13 mouse cellular contexts compared by ENCODE assay signal in the genomic region with DNA sequence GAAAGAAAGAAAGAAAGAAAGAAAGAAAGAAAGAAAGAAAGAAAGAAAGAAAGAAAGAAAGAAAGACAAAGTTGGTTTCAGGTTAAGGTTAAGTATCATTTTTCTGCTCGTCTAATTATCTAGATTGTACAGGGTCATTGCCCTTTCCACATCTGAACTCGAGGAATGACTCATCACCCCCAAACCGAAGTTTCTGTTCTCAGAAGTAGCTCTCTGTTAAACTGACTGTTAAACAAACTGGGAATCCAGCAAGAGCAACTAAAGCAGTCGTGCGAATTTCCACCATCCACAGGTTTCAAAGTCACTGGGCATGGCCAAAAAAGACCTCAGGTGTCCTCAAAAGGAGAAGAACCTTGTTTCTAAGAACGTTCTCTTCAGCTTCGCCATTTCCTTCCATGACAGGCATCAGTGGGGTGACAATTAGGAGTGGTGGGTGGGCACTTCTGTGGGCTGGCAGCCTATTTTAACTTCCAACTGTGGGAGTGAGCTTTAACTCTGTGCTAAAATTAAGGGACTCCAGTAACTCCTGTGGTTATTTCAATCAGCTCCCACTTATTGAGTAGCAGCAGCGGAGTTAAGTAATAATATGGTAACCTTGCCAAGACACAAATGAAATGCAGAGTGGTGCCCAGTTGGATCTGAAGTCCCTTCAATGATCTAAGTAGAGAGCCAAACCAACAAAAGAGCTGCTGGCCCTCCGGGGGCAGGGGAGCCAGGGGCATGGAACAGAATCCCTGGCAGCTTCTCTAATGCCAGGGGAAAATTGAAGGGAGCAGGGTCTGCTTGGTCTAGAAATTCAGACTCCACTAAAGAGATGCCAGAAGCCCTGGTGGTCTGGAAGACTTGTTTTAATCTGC.
A peak's percentile ranks its signal among the peaks of the same experiment; 100 is the strongest.
DNase-seq lines count a peak whose midpoint lies in the region; ATAC-seq and TF ChIP-seq lines count a peak whose summit lies in the region.
"Had no signal": no experiment of that assay in that cellular context is flagged by ENCODE, and none has a peak within 500 bp of the region (broad histone marks: within the 10 kb centered on the region; RNA-seq: fewer than 3 reads in every experiment).

No protein-coding gene starts in this region.

- TF ChIP-seq EP300 in MEL (IDR thresholded peaks at IDR 0.05; ENCODE audit: low read depth in 1 of 2, low read length in 2 of 2) = peak; percentile 87 to 91

- H3K36me3 ChIP-seq in forebrain, embryonic 16.5 days (ENCODE audit: control insufficient read depth, insufficient read depth) = no peaks in the 10 kb centered on the region
- no peaks in the 10 kb centered on the region for H3K36me3 ChIP-seq in forebrain, embryonic 13.5 days (ENCODE audit: poor library complexity, severe bottlenecking)
- H3K36me3 ChIP-seq in MEL (ENCODE audit: control insufficient read depth in 1 of 2, insufficient read depth in 2 of 2, low read length in 2 of 2) = peaks cover 0 to 67% of the 10 kb centered on the region in 2 experiments; a peak in 2 of 4 replicates
- H3K36me3 ChIP-seq in kidney, embryonic 15.5 days = no peaks in the 10 kb centered on the region
- H3K36me3 ChIP-seq: heart, embryonic 12.5 days; hindbrain, embryonic 15.5 days; lung, embryonic 15.5 days; midbrain, embryonic 12.5 days; neural tube, embryonic 13.5 days had no signal

- H3K4me2 ChIP-seq in forebrain, embryonic 16.5 days (ENCODE audit: low read length) = no peak overlapping the region
- no peak overlapping the region for H3K4me2 ChIP-seq in forebrain, embryonic 13.5 days
- no peak overlapping the region for H3K4me2 ChIP-seq in kidney, embryonic 15.5 days
- H3K4me2 ChIP-seq: heart, embryonic 12.5 days; hindbrain, embryonic 15.5 days; lung, embryonic 15.5 days; midbrain, embryonic 12.5 days; neural tube, embryonic 13.5 days had no signal

- TF ChIP-seq CTCF in MEL (IDR thresholded peaks at IDR 0.05 in 2 of 3, conservative IDR thresholded peaks at IDR 0.05 in 1 of 3; ENCODE audit: control insufficient read depth in 1 of 3, insufficient read depth in 1 of 3, low read depth in 2 of 3, low read length in 3 of 3, poor library complexity in 1 of 3, severe bottlenecking in 1 of 3) = no peak

- DNase-seq in 416B (ENCODE audit: low read depth) = peak; percentile 76
- peak; percentile 87 for DNase-seq in MEL (ENCODE audit: low read depth, low spot score)
- DNase-seq in left cerebral cortex, adult 11 months (ENCODE audit: low spot score) = peak; percentile 47
- DNase-seq in heart, postnatal 4 days = no peak
- DNase-seq: cerebellum, adult 11-12 months had no signal

- H3K9me3 ChIP-seq in forebrain, embryonic 16.5 days (ENCODE audit: control insufficient read depth, low read length) = no peaks in the 10 kb centered on the region
- no peaks in the 10 kb centered on the region for H3K9me3 ChIP-seq in forebrain, embryonic 13.5 days (replicated peaks)
- no peaks in the 10 kb centered on the region for H3K9me3 ChIP-seq in MEL (replicated peaks; ENCODE audit: insufficient read depth, low read length)
- H3K9me3 ChIP-seq in kidney, embryonic 15.5 days (replicated peaks) = no peaks in the 10 kb centered on the region
- H3K9me3 ChIP-seq: heart, embryonic 12.5 days; hindbrain, embryonic 15.5 days; lung, embryonic 15.5 days; midbrain, embryonic 12.5 days; neural tube, embryonic 13.5 days had no signal

- H3K27me3 ChIP-seq in forebrain, embryonic 16.5 days (replicated peaks; ENCODE audit: control insufficient read depth, insufficient read depth, low read length) = no peaks in the 10 kb centered on the region
- no peaks in the 10 kb centered on the region for H3K27me3 ChIP-seq in forebrain, embryonic 13.5 days
- H3K27me3 ChIP-seq in MEL (ENCODE audit: control insufficient read depth in 1 of 2, insufficient read depth in 2 of 2, low read length in 2 of 2) = no peaks in the 10 kb centered on the region
- no peaks in the 10 kb centered on the region for H3K27me3 ChIP-seq in kidney, embryonic 15.5 days
- H3K27me3 ChIP-seq: heart, embryonic 12.5 days; hindbrain, embryonic 15.5 days; lung, embryonic 15.5 days; midbrain, embryonic 12.5 days; neural tube, embryonic 13.5 days had no signal

- WGBS in forebrain, embryonic 16.5 days = 70% methylated on average over 9 of the region's 9 CpGs
- 83% methylated on average over 9 of the region's 9 CpGs for WGBS in forebrain, embryonic 13.5 days
- WGBS in kidney, embryonic 15.5 days = 71% methylated on average over 9 of the region's 9 CpGs

- peak; percentile 80 for ATAC-seq in forebrain, embryonic 16.5 days
- ATAC-seq in forebrain, embryonic 13.5 days = no peak
- no peak for ATAC-seq in kidney, embryonic 15.5 days (replicated peaks; ENCODE audit: low FRiP score)

- no peaks in the 10 kb centered on the region for H3K79me2 ChIP-seq in MEL (ENCODE audit: control insufficient read depth, insufficient read depth, low read length, poor library complexity)

- H3K4me1 ChIP-seq in forebrain, embryonic 16.5 days (replicated peaks; ENCODE audit: control insufficient read depth, insufficient read depth, low read length) = 0 out of 2 replicates have a peak, but pooled peaks cover 2% of the 10 kb centered on the region
- 0 out of 2 replicates have a peak, but pooled peaks cover 4% of the 10 kb centered on the region for H3K4me1 ChIP-seq in forebrain, embryonic 13.5 days
- peaks cover 38 to 71% of the 10 kb centered on the region in 2 experiments for H3K4me1 ChIP-seq in MEL (ENCODE audit: control insufficient read depth in 1 of 2, insufficient read depth in 2 of 2, low read length in 2 of 2)
- H3K4me1 ChIP-seq in kidney, embryonic 15.5 days = no peaks in the 10 kb centered on the region
- H3K4me1 ChIP-seq: hindbrain, embryonic 15.5 days; midbrain, embryonic 12.5 days; neural tube, embryonic 13.5 days had no signal

- no peak overlapping the region for H3K4me3 ChIP-seq in forebrain, embryonic 16.5 days (replicated peaks; ENCODE audit: low read length)
- H3K4me3 ChIP-seq in forebrain, embryonic 13.5 days = no peak overlapping the region
- H3K4me3 ChIP-seq in MEL (ENCODE audit: control insufficient read depth in 1 of 2, insufficient read depth in 1 of 2, low read depth in 2 of 2, low read length in 2 of 2) = peak overlapping the region; percentile 32 to 39
- no peak overlapping the region for H3K4me3 ChIP-seq in kidney, embryonic 15.5 days (replicated peaks)
- H3K4me3 ChIP-seq: heart, embryonic 12.5 days; hindbrain, embryonic 15.5 days; lung, embryonic 15.5 days; midbrain, embryonic 12.5 days; neural tube, embryonic 13.5 days had no signal

- TF ChIP-seq RAD21 in MEL (IDR thresholded peaks at IDR 0.05; ENCODE audit: low read depth, low read length) = no peak

- H3K9ac ChIP-seq in forebrain, embryonic 16.5 days (replicated peaks; ENCODE audit: low read depth, low read length) = no peak overlapping the region
- no peak overlapping the region for H3K9ac ChIP-seq in forebrain, embryonic 13.5 days
- peak overlapping the region; percentile 55 for H3K9ac ChIP-seq in MEL (ENCODE audit: control insufficient read depth, low read depth, low read length, poor library complexity, severe bottlenecking)
- no peak overlapping the region for H3K9ac ChIP-seq in kidney, embryonic 15.5 days
- H3K9ac ChIP-seq: heart, embryonic 12.5 days; hindbrain, embryonic 15.5 days; lung, embryonic 15.5 days; midbrain, embryonic 12.5 days; neural tube, embryonic 13.5 days had no signal

- no peak overlapping the region for H3K27ac ChIP-seq in forebrain, embryonic 16.5 days (ENCODE audit: low read length)
- H3K27ac ChIP-seq in forebrain, embryonic 13.5 days = no peak overlapping the region
- peak overlapping the region; percentile 97 for H3K27ac ChIP-seq in MEL (ENCODE audit: control insufficient read depth, low read depth, low read length)
- H3K27ac ChIP-seq in kidney, embryonic 15.5 days = no peak overlapping the region
- H3K27ac ChIP-seq: hindbrain, embryonic 15.5 days; lung, embryonic 15.5 days; midbrain, embryonic 12.5 days; neural tube, embryonic 13.5 days had no signal

- no peak for TF ChIP-seq POLR2A in MEL (IDR thresholded peaks at IDR 0.05; ENCODE audit: control insufficient read depth in 1 of 2, insufficient read depth in 1 of 2, low read depth in 1 of 2, low read length in 2 of 2, poor library complexity in 1 of 2)

TF ChIP-seq in MEL, 35 proteins besides CTCF, POLR2A, EP300 and RAD21 (continues in another document):
- TF ChIP-seq MXI1 (IDR thresholded peaks at IDR 0.05; ENCODE audit: low read depth, low read length) = no peak
- TF ChIP-seq MYB (IDR thresholded peaks at IDR 0.05; ENCODE audit: low read depth, low read length) = peak; percentile 89
- TF ChIP-seq CHD1 (IDR thresholded peaks at IDR 0.05; ENCODE audit: low read depth, low read length) = no peak
- no peak for TF ChIP-seq CHD2 (IDR thresholded peaks at IDR 0.05; ENCODE audit: low read length)
- TF ChIP-seq POLR2AphosphoS5 (IDR thresholded peaks at IDR 0.05; ENCODE audit: borderline replicate concordance, low read depth, low read length) = no peak
- TF ChIP-seq GABPA (IDR thresholded peaks at IDR 0.05; ENCODE audit: low read depth, low read length) = peak; percentile 78; the same call in 1 of the 2 replicates
- peak; percentile 61 for TF ChIP-seq MYC (IDR thresholded peaks at IDR 0.05; ENCODE audit: low read depth, low read length)
- TF ChIP-seq ZMIZ1 (IDR thresholded peaks at IDR 0.05; ENCODE audit: low read depth, low read length) = 0 out of 2 replicates have a peak, but pooled peaks have one; percentile 7
- no peak for TF ChIP-seq HCFC1 (IDR thresholded peaks at IDR 0.05; ENCODE audit: low read depth, low read length)
- no peak for TF ChIP-seq RCOR1 (IDR thresholded peaks at IDR 0.05; ENCODE audit: low read depth, low read length)
- peak; percentile 65 for TF ChIP-seq TBP (IDR thresholded peaks at IDR 0.05; ENCODE audit: low read depth, low read length)
- no peak for TF ChIP-seq BHLHE40 (IDR thresholded peaks at IDR 0.05; ENCODE audit: borderline replicate concordance, low read depth, low read length)
- peak; percentile 86 for TF ChIP-seq ETS1 (IDR thresholded peaks at IDR 0.05; ENCODE audit: low read depth, low read length)
- peak; percentile 71 for TF ChIP-seq MAZ (IDR thresholded peaks at IDR 0.05; ENCODE audit: low read depth, low read length)
- TF ChIP-seq UBTF (IDR thresholded peaks at IDR 0.05; ENCODE audit: borderline replicate concordance, insufficient read depth, low read depth, low read length) = no peak
- TF ChIP-seq TCF12 (IDR thresholded peaks at IDR 0.05; ENCODE audit: low read depth, low read length) = peak; percentile 63
- TF ChIP-seq POLR2AphosphoS2 (IDR thresholded peaks at IDR 0.05; ENCODE audit: low read length) = no peak
- no peak for TF ChIP-seq MEF2A (IDR thresholded peaks at IDR 0.05; ENCODE audit: extremely low read depth, insufficient replicate concordance, low read depth, low read length, poor library complexity, severe bottlenecking)
- peak; percentile 58 for TF ChIP-seq TAL1 (IDR thresholded peaks at IDR 0.05; ENCODE audit: low read length)
- peak; percentile 91 for TF ChIP-seq JUND (IDR thresholded peaks at IDR 0.05; ENCODE audit: low read depth, low read length)
- TF ChIP-seq SMC3 (IDR thresholded peaks at IDR 0.05; ENCODE audit: low read depth, low read length) = no peak
- peak; percentile 61 for TF ChIP-seq SIN3A (IDR thresholded peaks at IDR 0.05; ENCODE audit: low read length)
- TF ChIP-seq GATA1 (IDR thresholded peaks at IDR 0.05; ENCODE audit: low read depth, low read length) = peak; percentile 66

Comparison
In these comparisons a context has a peak if more than half of its experiments do, and no peak if none do; other contexts are left out.
1. H3K4me3 ChIP-seq: peak in MEL (2 of 2); none in forebrain, embryonic 16.5 days (single experiment), forebrain, embryonic 13.5 days (single experiment) and kidney, embryonic 15.5 days (single experiment).